Mouse (Mus musculus) limb, embryonic 14.5 days (tissue): Measurements from ENCODE around the gene Mslnl. TPM values are rescaled to one million over a fixed set of nuclear protein-coding genes. Genes with fewer than 3 reads are reported as not detected.

ENCODE experiments used
- ATAC-seq: fragments of 200-750 bp; cut with Nextera tagmentation; 2 replicates; pipeline ENCODE4 v1.8.0; 2017; ENCODE audit warnings: low read depth, moderate number of reproducible peaks, moderate TSS enrichment; ENCODE audit not compliant: low FRiP score
- DNase-seq: peaks from one replicate; pipeline ENCODE4 v3.0.0-alpha.2; 2015; ENCODE audit warnings: low spot score
- H3K27ac ChIP-seq: fragments of 300-500 bp; sonication (generic); replicated peaks from 2 replicates; pipeline ENCODE4 v1.5.1; 2014; ENCODE audit warnings: low read depth, mild to moderate bottlenecking, low read length, moderate library complexity, mixed read lengths
- H3K27me3 ChIP-seq: fragments of 300-500 bp; sonication (generic); 2 replicates; pipeline ENCODE4 v1.6.1; 2014; ENCODE audit warnings: low read length, mixed read lengths; ENCODE audit not compliant: control insufficient read depth, insufficient read depth
- H3K36me3 ChIP-seq: fragments of 300-500 bp; sonication (generic); 2 replicates; pipeline ENCODE4 v1.6.1; 2014; ENCODE audit warnings: mild to moderate bottlenecking, low read length, moderate library complexity, mixed read lengths; ENCODE audit not compliant: control insufficient read depth, insufficient read depth
- H3K4me1 ChIP-seq: fragments of 300-500 bp; sonication (generic); 2 replicates; pipeline ENCODE4 v1.6.1; 2014; ENCODE audit warnings: antibody characterized with exemption, low read length, mixed read lengths; ENCODE audit not compliant: control insufficient read depth, insufficient read depth
- H3K4me2 ChIP-seq: fragments of 300-500 bp; sonication (generic); replicated peaks from 2 replicates; pipeline ENCODE4 v1.6.1; 2014; ENCODE audit warnings: low read depth, mild to moderate bottlenecking, low read length, moderate library complexity; ENCODE audit not compliant: severe bottlenecking
- H3K4me3 ChIP-seq: fragments of 300-500 bp; sonication (generic); replicated peaks from 2 replicates; pipeline ENCODE4 v1.5.1; 2014; ENCODE audit warnings: low read length
- H3K9ac ChIP-seq: fragments of 300-500 bp; sonication (generic); 2 replicates; pipeline ENCODE4 v1.6.1; 2014; ENCODE audit warnings: mild to moderate bottlenecking, low read depth, low read length, moderate library complexity; ENCODE audit not compliant: severe bottlenecking
- H3K9me3 ChIP-seq: fragments of 300-500 bp; sonication (generic); 2 replicates; pipeline ENCODE4 v1.6.1; 2016; ENCODE audit warnings: low read length; ENCODE audit not compliant: control insufficient read depth
- POLR2A ChIP-seq: fragments of 200-500 bp; IDR thresholded peaks from 2 replicates; pipeline ENCODE4 v1.8.0; 2012; ENCODE audit warnings: inconsistent platforms, mild to moderate bottlenecking, moderate library complexity, borderline replicate concordance; ENCODE audit not compliant: insufficient read depth, insufficient read length; ENCODE audit errors: extremely low read depth
- WGBS: fragments of 180-500 bp; shearing (Covaris S2); extraction: QIAGEN DNeasy Blood & Tissue Kit; methylation state at CpG from one replicate; pipeline ENCODE4 v1.1.7; 2014; 5-methylcytosine and 5-hydroxymethylcytosine counted together
- polyA plus RNA-seq, 2 experiments: library from polyadenylated mRNA; depleted of rRNA in 1 of 2; stranded (reverse) in 1 of 2; unstranded in 1 of 2; fragments of >200 nt; fragmentation: Nextera tagmentation in 1 of 2; extraction: Ambion mirVana in 1 of 2; gene quantifications; 2 replicates each; pipeline versions ENCODE4 v1.2.1 to v1.2.3; 2012 to 2014

Gene Mslnl
- polyA plus RNA-seq, 2 experiments: 0.10 TPM

GRCm38 (mm10) chr17:25791843-25792527, 56.1 kb downstream of the Mslnl start:
- peaks cover 23% of the 10 kb centered on the region for H3K4me1 ChIP-seq
- H3K36me3 ChIP-seq: peaks cover 15% of the 10 kb centered on the region
- no peaks in the 10 kb centered on the region for H3K9me3 ChIP-seq
- peak overlapping the region; percentile 59 for H3K4me3 ChIP-seq
- H3K9ac ChIP-seq: peak overlapping the region; percentile 60
- no peaks in the 10 kb centered on the region for H3K27me3 ChIP-seq
- 2% methylated on average over 39 of the region's 45 CpGs for WGBS
- H3K4me2 ChIP-seq: peak overlapping the region; percentile 97
- ATAC-seq (peak; percentile 73), DNase-seq (peak; percentile 70)
- H3K27ac ChIP-seq: peak overlapping the region; percentile 84
- peak; percentile 60; the same call in 1 of the 2 replicates for TF ChIP-seq POLR2A

- H3K4me3 ChIP-seq: peak within 1 kb of the TSS; percentile 59
- H3K27me3 ChIP-seq: no peaks in the 10 kb centered on the region
- TF ChIP-seq POLR2A: no peak
- peaks cover 27% of the 10 kb centered on the region for H3K4me1 ChIP-seq
- peak; percentile 54 for ATAC-seq
- 1% methylated on average over 14 of the region's 14 CpGs for WGBS
- H3K4me2 ChIP-seq: peak within 1 kb of the TSS; percentile 97
- H3K9me3 ChIP-seq: no peaks in the 10 kb centered on the region
- peak; percentile 86 for DNase-seq
- peaks cover 14% of the 10 kb centered on the region for H3K36me3 ChIP-seq
- peak within 1 kb of the TSS; percentile 60 for H3K9ac ChIP-seq
- H3K27ac ChIP-seq: peak within 1 kb of the TSS; percentile 84
These were observed 56.8 kb downstream of the Mslnl start, which contains the start of gene Fam173a for GRCm38 (mm10) chr17:25792615-25793014. Gene Fam173a, minus strand, starts transcription at chr17:25792901.

DNA sequence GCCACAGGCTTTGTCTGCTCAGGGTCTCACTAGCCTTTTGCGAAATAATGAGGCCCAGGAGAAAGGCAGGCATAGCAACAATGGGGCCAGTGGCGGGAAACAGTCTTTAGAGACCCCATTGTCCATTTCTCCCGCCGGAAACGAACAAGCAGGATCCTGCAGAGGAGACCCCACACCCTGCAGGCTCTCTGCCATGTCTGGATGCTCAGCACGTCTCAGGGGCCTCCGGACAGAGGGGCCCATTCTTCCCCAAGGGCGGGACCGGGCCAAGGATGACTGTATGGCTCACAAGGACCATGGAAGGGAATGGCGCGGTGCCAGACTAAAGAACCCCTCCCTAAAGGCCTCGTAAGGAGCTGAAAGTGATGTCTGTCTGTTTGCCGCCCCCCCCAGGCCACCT, 58.4 kb downstream of the Mslnl start:
- peaks cover 27% of the 10 kb centered on the region for H3K4me1 ChIP-seq
- H3K27me3 ChIP-seq: no peaks in the 10 kb centered on the region
- no peak overlapping the region for H3K4me2 ChIP-seq
- no peak overlapping the region for H3K27ac ChIP-seq
- no peak for DNase-seq
- ATAC-seq: no peak
- no peak overlapping the region for H3K9ac ChIP-seq
- WGBS: 83% methylated on average over 13 of the region's 13 CpGs
- H3K36me3 ChIP-seq: peaks cover 7% of the 10 kb centered on the region
- H3K4me3 ChIP-seq: no peak overlapping the region
- TF ChIP-seq POLR2A: no peak
- H3K9me3 ChIP-seq: no peaks in the 10 kb centered on the region

DNA sequence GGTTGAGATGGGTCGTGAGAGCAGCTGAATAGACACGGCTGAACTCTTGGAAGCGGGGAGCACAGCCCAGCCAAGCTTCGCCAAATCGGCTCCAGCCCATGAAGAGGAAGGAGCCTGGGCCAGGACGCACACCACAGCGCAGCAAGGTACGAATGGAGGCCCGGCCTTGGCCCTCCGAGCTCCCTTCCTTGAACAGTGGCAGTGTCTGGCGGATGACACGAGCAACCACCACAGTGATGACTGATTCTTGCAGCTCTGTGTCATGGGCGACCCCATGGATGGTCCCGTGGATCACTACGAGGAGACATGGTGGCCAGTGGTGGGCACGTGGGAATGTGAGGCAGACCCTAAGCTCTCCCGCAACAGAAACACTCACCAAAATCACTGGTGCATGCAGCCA, 59.2 kb downstream of the Mslnl start:
- DNase-seq (no peak), ATAC-seq (no peak)
- H3K4me2 ChIP-seq: peak overlapping the region; percentile 97; the same call in 1 of the 2 replicates
- H3K36me3 ChIP-seq: no peaks in the 10 kb centered on the region
- no peak for TF ChIP-seq POLR2A
- H3K27ac ChIP-seq: no peak overlapping the region
- H3K27me3 ChIP-seq: no peaks in the 10 kb centered on the region
- H3K4me3 ChIP-seq: no peak overlapping the region
- 92% methylated on average over 17 of the region's 17 CpGs for WGBS
- no peak overlapping the region for H3K9ac ChIP-seq
- H3K4me1 ChIP-seq: peaks cover 27% of the 10 kb centered on the region
- no peaks in the 10 kb centered on the region for H3K9me3 ChIP-seq

GRCm38 (mm10) chr17:25795609-25796092, 59.8 kb downstream of the Mslnl start, which contains the start of gene AC134908.4:
Gene AC134908.4, minus strand, starts transcription at chr17:25795659.
- peak; percentile 32 for DNase-seq

More at GRCm38 (mm10) chr17:25795609-25796092, 59.8 kb downstream of the Mslnl start, which contains the start of gene AC134908.4:
- H3K27me3 ChIP-seq: no peaks in the 10 kb centered on the region
- 12% methylated on average over 6 of the region's 6 CpGs for WGBS
- no peaks in the 10 kb centered on the region for H3K36me3 ChIP-seq
- ATAC-seq: no peak
- peak within 1 kb of the TSS; percentile 97 for H3K4me2 ChIP-seq
- H3K9ac ChIP-seq: peak within 1 kb of the TSS; percentile 70
- H3K4me3 ChIP-seq: peak within 1 kb of the TSS; percentile 81
- TF ChIP-seq POLR2A: no peak
- H3K4me1 ChIP-seq: peaks cover 27% of the 10 kb centered on the region
- H3K27ac ChIP-seq: no peak within 1 kb of the TSS
- H3K9me3 ChIP-seq: no peaks in the 10 kb centered on the region
